Mouse (Mus musculus) hindbrain, embryonic 11.5 days (tissue): ENCODE results near the gene Gamt. TPM values are rescaled to one million over a fixed set of nuclear protein-coding genes. Genes with fewer than 3 reads are reported as not detected.

Experiments
- ATAC-seq: fragments of 200-750 bp; cut with Nextera tagmentation; 2 replicates; pipeline ENCODE4 v1.8.0; 2017; ENCODE audit warnings: mild to moderate bottlenecking, moderate TSS enrichment, moderate library complexity; ENCODE audit not compliant: low FRiP score
- DNase-seq: peaks from one replicate; pipeline ENCODE4 v3.0.0-alpha.2; 2015; ENCODE audit warnings: low spot score
- H3K27ac ChIP-seq: fragments of 300-500 bp; sonication (generic); 2 replicates; pipeline ENCODE4 v1.5.1; 2014; ENCODE audit warnings: mild to moderate bottlenecking, low read depth, low read length
- H3K27me3 ChIP-seq: fragments of 300-500 bp; sonication (generic); 2 replicates; pipeline ENCODE4 v1.6.1; 2014; ENCODE audit warnings: mild to moderate bottlenecking, low read length, moderate library complexity, mixed read lengths; ENCODE audit not compliant: control insufficient read depth, insufficient read depth
- H3K36me3 ChIP-seq: fragments of 300-500 bp; sonication (generic); 2 replicates; pipeline ENCODE4 v1.6.1; 2014; ENCODE audit warnings: mild to moderate bottlenecking, low read length, moderate library complexity, mixed read lengths; ENCODE audit not compliant: control insufficient read depth, insufficient read depth
- H3K4me1 ChIP-seq: fragments of 300-500 bp; sonication (generic); replicated peaks from 2 replicates; pipeline ENCODE4 v1.6.1; 2014; ENCODE audit warnings: low read length, mixed read lengths; ENCODE audit not compliant: control insufficient read depth, insufficient read depth
- H3K4me2 ChIP-seq: fragments of 300-500 bp; sonication (generic); replicated peaks from 2 replicates; pipeline ENCODE4 v1.6.1; 2014; ENCODE audit warnings: mild to moderate bottlenecking, low read depth, low read length
- H3K4me3 ChIP-seq: fragments of 300-500 bp; sonication (generic); 2 replicates; pipeline ENCODE4 v1.5.1; 2014; ENCODE audit warnings: low read depth, low read length
- H3K9ac ChIP-seq: fragments of 300-500 bp; sonication (generic); 2 replicates; pipeline ENCODE4 v1.6.1; 2014; ENCODE audit warnings: low read depth, low read length
- H3K9me3 ChIP-seq: fragments of 300-500 bp; sonication (generic); 2 replicates; pipeline ENCODE4 v1.6.1; 2016; ENCODE audit warnings: low read length; ENCODE audit not compliant: control insufficient read depth
- WGBS: fragments of 180-500 bp; shearing (Covaris S2); extraction: QIAGEN DNeasy Blood & Tissue Kit; methylation state at CpG from one replicate; pipeline ENCODE4 v1.1.7; 2014; 5-methylcytosine and 5-hydroxymethylcytosine counted together
- polyA plus RNA-seq: library from polyadenylated mRNA; unstranded; fragments of >200 nt; fragmentation: Nextera tagmentation; extraction: Ambion mirVana; gene quantifications from 2 replicates; pipeline ENCODE4 v1.2.1, GENCODE M21; 2014

Gamt gene
- polyA plus RNA-seq, 1 experiment from 2014 or later: 30.4 TPM

- Histone ChIP-seq H3K4me3 (peak within 1 kb of the TSS; percentile 95), H3K9me3 (no peaks in the 10 kb centered on the region), H3K4me2 (peak within 1 kb of the TSS; percentile 96), H3K36me3 (peaks cover 10% of the 10 kb centered on the region), H3K4me1 (peaks cover 17% of the 10 kb centered on the region), H3K27me3 (no peaks in the 10 kb centered on the region), H3K9ac (peak within 1 kb of the TSS; percentile 99), H3K27ac (peak within 1 kb of the TSS; percentile 90)
- ATAC-seq (peak; percentile 77), DNase-seq (peak; percentile 98)
- WGBS: under 1% methylated on average over 72 of the region's 72 CpGs
Observed at GRCm38 (mm10) chr10:80292251-80293146, 31.7 kb upstream of the Gamt start, which contains the start of gene Rps15. Rps15 (plus strand) TSS chr10:80292453.

- ATAC-seq: no peak
- no peak for DNase-seq
- 75% methylated on average over 8 of the region's 8 CpGs for WGBS
- no peak overlapping the region for H3K27ac ChIP-seq
- H3K36me3 ChIP-seq: peaks cover 9% of the 10 kb centered on the region; the same call in 1 of the 2 replicates
- no peak overlapping the region for H3K4me3 ChIP-seq
- no peaks in the 10 kb centered on the region for H3K9me3 ChIP-seq
- H3K4me2 ChIP-seq: no peak overlapping the region
- H3K9ac ChIP-seq: no peak overlapping the region
- H3K4me1 ChIP-seq: peaks cover 4% of the 10 kb centered on the region; the same call in 1 of the 2 replicates
- no peaks in the 10 kb centered on the region for H3K27me3 ChIP-seq
Observed at GRCm38 (mm10) chr10:80288657-80289056, 27.8 kb upstream of the Gamt start.

- WGBS: 95% methylated on average over 12 of the region's 12 CpGs
Observed at GRCm38 (mm10) chr10:80288097-80288496, 27.3 kb upstream of the Gamt start.

GRCm38 (mm10) chr10:80285222-80286070 is 24.6 kb upstream of the Gamt start:
- Histone ChIP-seq H3K36me3 (peaks cover 12% of the 10 kb centered on the region), H3K4me3 (no peak overlapping the region)

More at GRCm38 (mm10) chr10:80288097-80288496, 27.3 kb upstream of the Gamt start:
- no peak overlapping the region; the same call in 1 of the 2 replicates for H3K9ac ChIP-seq
- H3K4me1 ChIP-seq: no peaks in the 10 kb centered on the region; the same call in 1 of the 2 replicates
- DNase-seq (no peak), ATAC-seq (no peak)
- H3K27ac ChIP-seq: no peak overlapping the region
- no peaks in the 10 kb centered on the region for H3K27me3 ChIP-seq
- no peaks in the 10 kb centered on the region for H3K9me3 ChIP-seq
- H3K4me3 ChIP-seq: no peak overlapping the region
- peaks cover 12% of the 10 kb centered on the region for H3K36me3 ChIP-seq
- H3K4me2 ChIP-seq: no peak overlapping the region

GRCm38 (mm10) chr10:80282481-80283441 is 21.9 kb upstream of the Gamt start:
- H3K4me1 ChIP-seq: no peaks in the 10 kb centered on the region
- 94% methylated on average over 20 of the region's 20 CpGs for WGBS
- H3K9me3 ChIP-seq: no peaks in the 10 kb centered on the region
- H3K27me3 ChIP-seq: no peaks in the 10 kb centered on the region
- no peak overlapping the region for H3K9ac ChIP-seq
- DNase-seq (no peak), ATAC-seq (no peak)
- peaks cover 26% of the 10 kb centered on the region for H3K36me3 ChIP-seq
- no peak overlapping the region for H3K27ac ChIP-seq
- no peak overlapping the region for H3K4me3 ChIP-seq
- H3K4me2 ChIP-seq: no peak overlapping the region

More at GRCm38 (mm10) chr10:80285222-80286070, 24.6 kb upstream of the Gamt start:
- Histone ChIP-seq H3K27me3 (no peaks in the 10 kb centered on the region), H3K9ac (no peak overlapping the region), H3K4me2 (no peak overlapping the region), H3K4me1 (no peaks in the 10 kb centered on the region), H3K27ac (no peak overlapping the region), H3K9me3 (no peaks in the 10 kb centered on the region)
- ATAC-seq (no peak), DNase-seq (no peak)
- 75% methylated on average over 9 of the region's 15 CpGs for WGBS

GRCm38 (mm10) chr10:80281921-80282371 is 21.1 kb upstream of the Gamt start:
- Histone ChIP-seq H3K4me3 (no peak overlapping the region), H3K27me3 (no peaks in the 10 kb centered on the region), H3K9me3 (no peaks in the 10 kb centered on the region), H3K27ac (peak overlapping the region; percentile 51; the same call in 1 of the 2 replicates), H3K36me3 (peaks cover 25% of the 10 kb centered on the region), H3K4me1 (no peaks in the 10 kb centered on the region), H3K9ac (no peak overlapping the region), H3K4me2 (no peak overlapping the region)
- 77% methylated on average over 8 of the region's 8 CpGs for WGBS
- ATAC-seq (peak; percentile 28; the same call in 1 of the 2 replicates), DNase-seq (no peak)

- Histone ChIP-seq H3K4me2 (no peak overlapping the region), H3K27me3 (no peaks in the 10 kb centered on the region), H3K9ac (no peak overlapping the region), H3K4me1 (no peaks in the 10 kb centered on the region), H3K36me3 (peaks cover 21% of the 10 kb centered on the region), H3K9me3 (no peaks in the 10 kb centered on the region), H3K27ac (peak overlapping the region; percentile 51; the same call in 1 of the 2 replicates), H3K4me3 (no peak overlapping the region)
- ATAC-seq (no peak), DNase-seq (no peak)
- 84% methylated on average over 7 of the region's 7 CpGs for WGBS
Observed at GRCm38 (mm10) chr10:80281304-80281703, 20.5 kb upstream of the Gamt start.
